Mouse (Mus musculus): Measurements from ENCODE around the gene Rack1. TPM values are rescaled to one million over a fixed set of nuclear protein-coding genes. Genes with fewer than 3 reads are reported as not detected.
"Not testable (repeated sequence)": the region's sequence is repeated elsewhere in the genome, so short reads cannot be mapped to it uniquely, and the experiment has no call there.

The Rack1 gene
- polyA plus RNA-seq, 2 experiments = 674 to 1,100 TPM

- ATAC-seq (ENCODE audit: insufficient read depth) = peak; percentile 72
- Histone ChIP-seq H3K9me3 (ENCODE audit: control insufficient read depth, low read length) (no peaks in the 10 kb centered on the region), H3K27ac (no peak overlapping the region), H3K27me3 (ENCODE audit: control insufficient read depth, insufficient read depth, low read length) (peaks cover 15% of the 10 kb centered on the region), H3K4me1 (replicated peaks; ENCODE audit: control insufficient read depth in 2 of 2, insufficient read depth in 2 of 2, low read length in 1 of 2) (peaks cover 9 to 21% of the 10 kb centered on the region in 2 experiments), H3K9ac (replicated peaks) (0 out of 2 replicates have a peak overlapping the region, but pooled peaks have one; percentile 10), H3K4me2 (ENCODE audit: low read depth) (peak overlapping the region; percentile 62), H3K4me3 (ENCODE audit: insufficient read depth in 1 of 2, low read depth in 2 of 2, low read length in 2 of 2) (peak overlapping the region; percentile 34 to 65), H3K36me3 (replicated peaks; ENCODE audit: control insufficient read depth, insufficient read depth, low read depth) (no peaks in the 10 kb centered on the region)
- under 1% methylated on average over 15 of the region's 15 CpGs for WGBS (ENCODE audit: insufficient replicate concordance)
- TF ChIP-seq CTCF (IDR thresholded peaks at IDR 0.05; ENCODE audit: low read depth) (no peak; the same call in 1 of the 2 replicates), EP300 (IDR thresholded peaks at IDR 0.05; ENCODE audit: low read depth) (no peak)
- peak; percentile 75 to 79 (median 77) for DNase-seq (ENCODE audit: low read depth in 3 of 3, low spot score in 3 of 3)
Measured at GRCm38 (mm10) chr11:48823536-48823972, 23.4 kb downstream of the Rack1 start.

- DNase-seq (ENCODE audit: low read depth in 3 of 3, low spot score in 3 of 3) = no peak
- 7% methylated on average over 21 of the region's 22 CpGs for WGBS (ENCODE audit: insufficient replicate concordance)
Measured at GRCm38 (mm10) chr11:48824311-48824830, 24.2 kb downstream of the Rack1 start.

GRCm38 (mm10) chr11:48825979-48826751, 26.0 kb downstream of the Rack1 start, which contains the start of the genes Trim7 and Gm12184:
TSS of gene Trim7 (plus strand) at chr11:48826140.
TSS of gene Gm12184 (minus strand) at chr11:48826655.
- WGBS (ENCODE audit: insufficient replicate concordance) = under 1% methylated on average over 41 of the region's 92 CpGs
- H3K27ac ChIP-seq; H3K9me3 ChIP-seq (ENCODE audit: control insufficient read depth, low read length); H3K36me3 ChIP-seq (replicated peaks; ENCODE audit: control insufficient read depth, insufficient read depth, low read depth); DNase-seq (ENCODE audit: low read depth in 3 of 3, low spot score in 3 of 3): not testable (repeated sequence)
- Histone ChIP-seq H3K4me1 (replicated peaks; ENCODE audit: control insufficient read depth in 2 of 2, insufficient read depth in 2 of 2, low read length in 1 of 2) (peaks cover 9 to 18% of the 10 kb centered on the region in 2 experiments), H3K27me3 (ENCODE audit: control insufficient read depth, insufficient read depth, low read length) (peaks cover 15% of the 10 kb centered on the region), H3K9ac (replicated peaks) (peak within 1 kb of the TSS; percentile 48), H3K4me2 (ENCODE audit: low read depth) (peak within 1 kb of the TSS; percentile 83), H3K4me3 (ENCODE audit: insufficient read depth in 1 of 2, low read depth in 2 of 2, low read length in 2 of 2) (peak within 1 kb of the TSS; percentile 55 to 59)
- peak; percentile 24; the same call in 1 of the 2 replicates for TF ChIP-seq CTCF (IDR thresholded peaks at IDR 0.05; ENCODE audit: low read depth)
- ATAC-seq (ENCODE audit: insufficient read depth) = peak; percentile 71

More at GRCm38 (mm10) chr11:48824311-48824830, 24.2 kb downstream of the Rack1 start:
- TF ChIP-seq CTCF (IDR thresholded peaks at IDR 0.05; ENCODE audit: low read depth) (no peak), EP300 (IDR thresholded peaks at IDR 0.05; ENCODE audit: low read depth) (no peak)
- Histone ChIP-seq H3K27ac (no peak overlapping the region), H3K9me3 (ENCODE audit: control insufficient read depth, low read length) (no peaks in the 10 kb centered on the region), H3K4me2 (ENCODE audit: low read depth) (peak overlapping the region; percentile 62), H3K27me3 (ENCODE audit: control insufficient read depth, insufficient read depth, low read length) (peaks cover 15% of the 10 kb centered on the region), H3K4me1 (replicated peaks; ENCODE audit: control insufficient read depth in 2 of 2, insufficient read depth in 2 of 2, low read length in 1 of 2) (peaks cover 9 to 18% of the 10 kb centered on the region in 2 experiments), H3K36me3 (replicated peaks; ENCODE audit: control insufficient read depth, insufficient read depth, low read depth) (no peaks in the 10 kb centered on the region), H3K9ac (replicated peaks) (0 out of 2 replicates have a peak overlapping the region, but pooled peaks have one; percentile 14), H3K4me3 (ENCODE audit: insufficient read depth in 1 of 2, low read depth in 2 of 2, low read length in 2 of 2) (peak overlapping the region; percentile 34 to 65)
- ATAC-seq (ENCODE audit: insufficient read depth) = no peak

GRCm38 (mm10) chr11:48826752-48827096, 26.6 kb downstream of the Rack1 start:
- peak overlapping the region; percentile 83 for H3K4me2 ChIP-seq (ENCODE audit: low read depth)
- H3K9ac ChIP-seq (replicated peaks) = peak overlapping the region; percentile 48
- peaks cover 9 to 18% of the 10 kb centered on the region in 2 experiments for H3K4me1 ChIP-seq (replicated peaks; ENCODE audit: control insufficient read depth in 2 of 2, insufficient read depth in 2 of 2, low read length in 1 of 2)
- peaks cover 15% of the 10 kb centered on the region for H3K27me3 ChIP-seq (ENCODE audit: control insufficient read depth, insufficient read depth, low read length)
- DNase-seq (ENCODE audit: low read depth in 3 of 3, low spot score in 3 of 3) (no peak), ATAC-seq (ENCODE audit: insufficient read depth) (no peak)
- TF ChIP-seq EP300 (IDR thresholded peaks at IDR 0.05; ENCODE audit: low read depth) (no peak), CTCF (IDR thresholded peaks at IDR 0.05; ENCODE audit: low read depth) (no peak)
- 5% methylated on average over 6 of the region's 6 CpGs for WGBS (ENCODE audit: insufficient replicate concordance)
- peak overlapping the region; percentile 55 to 59 for H3K4me3 ChIP-seq (ENCODE audit: insufficient read depth in 1 of 2, low read depth in 2 of 2, low read length in 2 of 2)
- H3K9me3 ChIP-seq (ENCODE audit: control insufficient read depth, low read length) = no peaks in the 10 kb centered on the region
- no peak overlapping the region for H3K27ac ChIP-seq
- no peaks in the 10 kb centered on the region for H3K36me3 ChIP-seq (replicated peaks; ENCODE audit: control insufficient read depth, insufficient read depth, low read depth)

DNA sequence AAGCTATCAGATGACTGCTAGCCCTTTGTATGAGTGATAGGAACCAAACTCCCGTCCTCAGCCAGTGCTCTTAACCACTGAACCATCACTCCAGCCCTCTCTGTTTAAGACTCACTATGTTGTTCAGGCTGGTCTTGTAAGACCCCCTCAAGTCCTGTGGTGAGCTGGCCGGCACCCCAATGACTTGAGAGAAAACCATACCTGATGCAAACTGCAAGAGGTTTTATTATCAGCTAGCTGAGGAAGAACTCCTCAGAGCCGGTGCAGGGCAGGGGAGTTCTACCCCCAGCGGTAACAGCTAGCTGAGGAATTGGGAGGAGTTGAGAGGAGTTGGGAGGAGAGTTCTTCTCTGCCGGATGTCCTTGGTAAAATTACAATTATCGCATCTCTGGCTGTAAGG, 27.8 kb downstream of the Rack1 start:
- 73% methylated on average over 6 of the region's 6 CpGs for WGBS (ENCODE audit: insufficient replicate concordance)
- no peak overlapping the region for H3K4me2 ChIP-seq (ENCODE audit: low read depth)
- H3K27me3 ChIP-seq (ENCODE audit: control insufficient read depth, insufficient read depth, low read length) = peaks cover 15% of the 10 kb centered on the region
- DNase-seq (ENCODE audit: low read depth in 3 of 3, low spot score in 3 of 3) (no peak), ATAC-seq (ENCODE audit: insufficient read depth) (no peak)
- H3K27ac ChIP-seq = no peak overlapping the region
- no peaks in the 10 kb centered on the region for H3K36me3 ChIP-seq (replicated peaks; ENCODE audit: control insufficient read depth, insufficient read depth, low read depth)
- TF ChIP-seq CTCF (IDR thresholded peaks at IDR 0.05; ENCODE audit: low read depth) = no peak
- TF ChIP-seq EP300 (IDR thresholded peaks at IDR 0.05; ENCODE audit: low read depth) = no peak
- peaks cover 9 to 17% of the 10 kb centered on the region in 2 experiments for H3K4me1 ChIP-seq (replicated peaks; ENCODE audit: control insufficient read depth in 2 of 2, insufficient read depth in 2 of 2, low read length in 1 of 2)
- no peak overlapping the region for H3K9ac ChIP-seq (replicated peaks)
- H3K4me3 ChIP-seq (ENCODE audit: insufficient read depth in 1 of 2, low read depth in 2 of 2, low read length in 2 of 2) = no peak overlapping the region
- H3K9me3 ChIP-seq (ENCODE audit: control insufficient read depth, low read length) = no peaks in the 10 kb centered on the region

Data from liver, embryonic 14.5 days (tissue).